Mouse (Mus musculus): ENCODE data around the gene H2-M10.1.
"Not testable (repeated sequence)": the region's sequence is repeated elsewhere in the genome, so short reads cannot be mapped to it uniquely, and the experiment has no call there.

The H2-M10.1 gene

GRCm38 (mm10) chr17:36326055-36326454, at the start of gene H2-M10.1:
Gene H2-M10.1, minus strand, starts transcription at chr17:36326155.
- no peak for DNase-seq (ENCODE audit: inconsistent ontology term)

GRCm38 (mm10) chr17:36368317-36368716, 42.4 kb upstream of the H2-M10.1 start, which contains the start of gene H2-M10.3:
Gene H2-M10.3, minus strand, starts transcription at chr17:36368417.
- DNase-seq (ENCODE audit: inconsistent ontology term), result not testable (repeated sequence)

- not testable (repeated sequence) for DNase-seq (ENCODE audit: inconsistent ontology term)
Measured at GRCm38 (mm10) chr17:36362404-36362803, 36.4 kb upstream of the H2-M10.1 start.

GRCm38 (mm10) chr17:36357512-36357911, 31.6 kb upstream of the H2-M10.1 start:
- DNase-seq (ENCODE audit: inconsistent ontology term), result not testable (repeated sequence)

GRCm38 (mm10) chr17:36355763-36356162, 29.8 kb upstream of the H2-M10.1 start:
- DNase-seq (ENCODE audit: inconsistent ontology term), result no peak

GRCm38 (mm10) chr17:36355343-36355742, 29.4 kb upstream of the H2-M10.1 start:
- DNase-seq (ENCODE audit: inconsistent ontology term), result peak; percentile 46

GRCm38 (mm10) chr17:36315689-36316253, 10.2 kb downstream of the H2-M10.1 start:
- DNase-seq (ENCODE audit: inconsistent ontology term), result no peak

GRCm38 (mm10) chr17:36315041-36315688, 10.8 kb downstream of the H2-M10.1 start:
- DNase-seq (ENCODE audit: inconsistent ontology term), result peak; percentile 58

GRCm38 (mm10) chr17:36314511-36314910, 11.4 kb downstream of the H2-M10.1 start:
- DNase-seq (ENCODE audit: inconsistent ontology term), result no peak

- DNase-seq (ENCODE audit: inconsistent ontology term), result no peak
Measured at GRCm38 (mm10) chr17:36309293-36309692, 16.7 kb downstream of the H2-M10.1 start.

GRCm38 (mm10) chr17:36308855-36309254, 17.1 kb downstream of the H2-M10.1 start:
- DNase-seq (ENCODE audit: inconsistent ontology term), result peak; percentile 58

- DNase-seq (ENCODE audit: inconsistent ontology term), result no peak
Measured at GRCm38 (mm10) chr17:36286390-36286789, 39.6 kb downstream of the H2-M10.1 start, which contains the start of gene H2-M10.2. Gene H2-M10.2, minus strand, starts transcription at chr17:36286490.

- no peak for DNase-seq (ENCODE audit: inconsistent ontology term)
Measured at GRCm38 (mm10) chr17:36281521-36282245, 44.3 kb downstream of the H2-M10.1 start.

- DNase-seq (ENCODE audit: inconsistent ontology term), result no peak
Measured at GRCm38 (mm10) chr17:36274776-36275175, 51.2 kb downstream of the H2-M10.1 start.

- no peak for DNase-seq (ENCODE audit: inconsistent ontology term)
Measured at GRCm38 (mm10) chr17:36273796-36274195, 52.2 kb downstream of the H2-M10.1 start.
